Mouse (Mus musculus): ENCODE measurements around the gene Tulp2.

GRCm38 (mm10) chr7:45486158-45486557 is 4.5 kb downstream of the Tulp2 start:
- no peak for TF ChIP-seq E2F4 (IDR thresholded peaks at IDR 0.05; ENCODE audit: borderline replicate concordance, low read depth, low read length)
- TF ChIP-seq BHLHE40 (IDR thresholded peaks at IDR 0.05; ENCODE audit: borderline replicate concordance, low read depth, low read length) = no peak
- TF ChIP-seq JUND (IDR thresholded peaks at IDR 0.05; ENCODE audit: low read depth, low read length) = no peak

All from MEL (cell line).